Mouse (Mus musculus) adrenal gland (tissue): ENCODE results near the gene Tctex1d1.

Experiments used
- intact Hi-C: fragments of 180-260 bp; cut with DNase I; formaldehyde crosslinking; loops from one replicate; pipeline ENCODE4 v1.15.1; 2025
- long read RNA-seq, 2 experiments: library from polyadenylated mRNA; unstranded; transcript quantifications; one replicate each; pipeline ENCODE4 v2.0.0; 2020; ENCODE audit warnings: borderline replicate concordance in 1 of 2; ENCODE audit not compliant: insufficient replicate concordance in 1 of 2

The Tctex1d1 gene
- long read RNA-seq, experiment 1, result 0 reads
- long read RNA-seq, experiment 2, result 0 reads

- intact Hi-C loops, result no loop called here
Observed at GRCm38 (mm10) chr4:102978440-102978839, at the start of gene Tctex1d1. TSS of gene Tctex1d1 (plus strand) at chr4:102978606.

- intact Hi-C loops, result no loop called here
Observed at GRCm38 (mm10) chr4:102929491-102929890, 48.9 kb upstream of the Tctex1d1 start.

- intact Hi-C loops, result no loop called here
Observed at GRCm38 (mm10) chr4:102930679-102931078, 47.7 kb upstream of the Tctex1d1 start.

- intact Hi-C loops, result no loop called here
Observed at GRCm38 (mm10) chr4:102940266-102940665, 38.1 kb upstream of the Tctex1d1 start.

GRCm38 (mm10) chr4:102940738-102941137 lies 37.7 kb upstream of the Tctex1d1 start:
- intact Hi-C loops, result no loop called here

DNA sequence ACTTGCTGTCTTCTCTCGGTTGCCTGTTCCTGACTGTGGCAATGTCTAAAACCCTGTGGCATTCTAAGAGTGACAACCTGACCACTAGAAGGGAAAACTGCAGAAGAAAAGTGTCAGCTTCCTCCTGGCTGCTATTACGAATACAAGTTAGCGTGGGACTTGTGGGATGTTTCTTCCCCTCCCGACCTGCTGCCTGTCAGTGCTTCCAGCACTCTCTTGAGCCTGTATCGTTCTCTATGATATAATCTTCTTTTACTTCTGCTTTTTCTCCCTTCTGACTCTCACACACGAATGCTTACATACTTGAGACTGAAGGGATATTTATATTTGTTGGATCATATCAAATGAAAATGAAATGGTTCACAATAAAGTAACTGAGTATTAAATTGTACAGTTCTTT lies 34.1 kb upstream of the Tctex1d1 start:
- intact Hi-C loops, result no loop called here

GRCm38 (mm10) chr4:102952476-102952875 lies 25.9 kb upstream of the Tctex1d1 start:
- intact Hi-C loops, result loop anchor here (10.0 kb wide), 1 partner anchor 88 kb away; no protein-coding TSS in a partner anchor

DNA sequence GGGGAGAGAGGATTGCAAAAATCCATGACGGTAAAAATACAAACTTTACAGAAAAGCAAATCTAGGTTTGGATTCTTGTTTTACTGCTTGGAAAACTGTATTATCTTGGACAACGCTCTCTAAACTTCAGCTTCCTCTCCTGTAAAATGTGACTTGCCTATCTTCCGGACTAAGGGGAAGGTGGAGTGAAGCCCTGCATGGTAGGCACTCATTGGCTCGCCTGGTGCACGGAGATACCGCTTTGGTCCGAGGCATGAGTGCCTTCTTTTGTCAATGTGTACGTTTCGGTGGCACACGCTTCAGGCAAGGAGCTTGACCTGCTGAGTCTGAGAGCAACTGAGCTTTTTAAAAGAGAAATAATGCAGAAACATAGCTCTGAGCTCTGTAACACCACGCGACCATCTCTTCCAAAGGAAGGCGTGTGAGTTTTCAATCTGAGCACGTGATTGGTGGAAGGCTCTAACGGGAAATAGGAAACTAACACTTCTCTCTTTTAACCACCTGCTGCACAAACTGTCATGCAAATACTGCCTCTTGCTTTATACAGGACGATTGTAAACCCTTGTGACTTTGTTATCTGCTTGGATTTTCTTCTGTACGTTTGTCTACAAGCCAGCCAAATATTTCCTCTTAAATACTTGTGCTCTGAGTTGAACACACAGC lies 23.0 kb upstream of the Tctex1d1 start:
- intact Hi-C loops, result loop anchor here (10.0 kb wide), 1 partner anchor 91 kb away; no protein-coding TSS in a partner anchor

GRCm38 (mm10) chr4:102959409-102959808 lies 19.0 kb upstream of the Tctex1d1 start:
- intact Hi-C loops, result loop anchor here (10.0 kb wide), 1 partner anchor 95 kb away; no protein-coding TSS in a partner anchor

GRCm38 (mm10) chr4:102964174-102964573 lies 14.2 kb upstream of the Tctex1d1 start:
- intact Hi-C loops, result loop anchor here (10.0 kb wide), 1 partner anchor 249 kb away; no protein-coding TSS in a partner anchor

GRCm38 (mm10) chr4:102967811-102968210 lies 10.6 kb upstream of the Tctex1d1 start:
- intact Hi-C loops, result loop anchor here (10.0 kb wide), 1 partner anchor 253 kb away; no protein-coding TSS in a partner anchor

- intact Hi-C loops, result loop anchor here (10.0 kb wide), 1 partner anchor 255 kb away; no protein-coding TSS in a partner anchor
Observed at GRCm38 (mm10) chr4:102969599-102969998, 8.8 kb upstream of the Tctex1d1 start.

- intact Hi-C loops, result no loop called here
Observed at GRCm38 (mm10) chr4:102971159-102971558, 7.2 kb upstream of the Tctex1d1 start.

DNA sequence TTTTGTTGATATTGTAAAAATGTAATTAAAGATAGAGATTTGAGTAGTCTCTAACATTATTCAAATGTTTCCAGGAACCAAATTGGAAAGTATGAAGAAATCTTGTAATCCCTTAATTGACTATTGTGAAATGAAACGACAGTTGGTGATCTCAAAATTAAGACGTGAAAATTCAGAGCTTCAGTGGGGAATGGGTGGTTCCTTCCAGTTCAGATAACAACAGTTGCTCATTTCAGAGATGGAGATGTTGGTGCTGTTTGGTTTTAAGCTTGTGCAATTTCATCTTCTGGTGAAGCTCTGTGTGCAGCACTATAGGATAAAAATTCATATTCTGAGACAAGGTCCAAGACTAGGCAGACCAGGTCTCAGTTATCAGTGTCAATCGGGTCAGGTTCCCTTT lies 6.3 kb upstream of the Tctex1d1 start:
- intact Hi-C loops, result no loop called here

DNA sequence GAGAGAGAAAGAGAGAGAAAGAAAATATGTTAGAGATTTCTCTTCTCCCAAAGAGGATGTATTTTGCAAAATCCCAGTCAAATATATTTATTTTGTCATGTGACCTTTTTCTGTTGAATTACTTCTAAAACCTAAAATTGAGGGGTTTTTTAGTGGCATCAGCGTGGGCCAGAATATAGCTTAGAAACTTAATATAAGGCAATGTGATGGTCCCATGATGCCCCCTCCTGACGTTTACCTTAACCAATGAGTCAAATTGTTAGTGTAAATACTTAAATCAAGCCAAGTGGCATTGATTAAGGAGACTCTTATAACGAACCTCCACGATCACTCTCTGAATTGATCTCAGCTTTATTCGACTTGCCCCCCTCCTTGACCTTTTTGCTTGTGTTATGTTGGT lies 4.2 kb upstream of the Tctex1d1 start:
- intact Hi-C loops, result no loop called here

DNA sequence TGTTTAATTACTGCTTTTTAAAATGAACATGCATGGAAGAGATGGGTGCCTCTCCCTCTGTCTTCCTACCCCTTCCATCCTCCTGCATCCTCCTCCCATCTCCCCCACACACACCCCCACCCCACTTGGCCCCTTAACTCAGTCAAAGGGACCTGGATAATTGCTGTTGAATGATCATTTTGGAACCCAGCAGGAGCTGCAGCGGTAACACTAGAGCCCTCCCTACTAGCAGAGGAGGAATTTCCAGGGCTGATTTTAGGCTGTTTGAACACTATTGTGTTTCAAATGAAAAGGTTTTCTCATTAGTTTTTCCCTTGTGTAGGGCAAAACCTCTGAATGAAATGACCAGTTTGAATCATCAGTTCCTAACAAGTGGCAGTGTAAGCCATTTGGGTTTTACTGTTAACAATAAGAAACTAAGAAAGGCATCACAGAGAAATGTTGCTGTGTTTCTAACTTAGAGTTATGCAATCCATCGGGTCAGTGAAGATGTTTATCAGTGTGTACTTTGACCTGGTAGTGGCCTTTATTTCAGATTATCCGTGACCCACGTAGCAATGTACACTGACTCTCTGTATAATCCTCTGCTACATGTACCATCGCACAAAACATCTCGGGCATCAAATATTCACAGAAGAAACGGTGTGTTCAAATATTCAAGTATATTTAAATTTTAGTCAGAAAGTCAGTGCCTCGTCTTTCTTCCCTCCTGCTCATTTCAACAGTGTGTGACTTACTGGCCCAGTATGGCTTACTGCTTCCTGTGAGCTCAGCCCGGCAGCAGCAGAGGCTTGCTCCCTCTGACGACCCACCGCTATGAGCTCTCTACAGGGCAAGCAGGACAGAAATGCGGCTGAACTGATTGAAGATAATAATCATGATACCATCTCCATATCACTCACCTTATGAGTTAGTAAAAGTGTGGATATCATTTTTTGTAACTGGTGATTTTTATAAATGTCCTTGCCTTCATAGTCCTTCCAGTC lies 1.8 kb upstream of the Tctex1d1 start:
- intact Hi-C loops, result no loop called here

GRCm38 (mm10) chr4:102977778-102978321 lies 556 bp upstream of the Tctex1d1 start:
- intact Hi-C loops, result no loop called here

DNA sequence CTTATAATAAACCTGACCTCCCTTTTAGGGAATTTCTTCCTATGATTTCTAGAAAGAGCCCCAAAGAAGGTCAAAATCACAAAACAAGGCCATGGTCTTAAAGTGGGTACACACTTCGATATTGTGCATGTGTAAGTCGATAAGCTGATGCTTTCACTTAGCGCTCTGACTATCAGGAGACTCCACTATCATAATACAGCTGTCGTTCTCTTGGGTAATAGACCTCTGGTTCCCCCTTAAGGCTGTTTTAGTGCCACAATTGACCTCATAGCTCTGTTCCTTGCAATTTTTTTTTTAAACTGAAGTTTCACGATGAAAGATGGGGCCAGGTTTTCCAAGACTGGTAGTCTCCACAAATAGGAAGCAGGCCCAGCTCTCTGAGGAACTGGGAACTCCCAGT lies 979 bp downstream of the Tctex1d1 start:
- intact Hi-C loops, result no loop called here

DNA sequence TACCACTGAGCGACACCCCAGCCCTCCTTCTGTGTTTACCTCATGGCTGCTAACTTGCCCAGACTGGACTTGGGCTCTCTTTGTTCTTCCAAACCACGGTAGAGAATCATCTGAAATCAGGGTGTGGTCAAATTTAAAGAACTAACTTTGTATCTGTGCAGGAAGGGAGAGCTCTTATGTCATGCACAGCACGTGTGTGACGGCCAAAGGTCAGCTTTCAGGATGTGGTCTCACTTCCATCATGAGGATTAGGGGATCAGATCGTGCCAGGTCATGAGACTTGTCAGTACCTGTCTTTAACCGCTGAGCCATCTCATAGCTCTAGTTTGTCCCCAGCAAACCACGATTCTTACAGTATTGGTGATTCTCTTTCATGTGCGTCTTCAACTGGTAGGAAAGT lies 3.3 kb downstream of the Tctex1d1 start:
- intact Hi-C loops, result no loop called here

GRCm38 (mm10) chr4:102986173-102986572 lies 7.8 kb downstream of the Tctex1d1 start:
- intact Hi-C loops, result loop anchor here (5.0 kb wide), 2 partner anchors 161 to 361 kb away; no protein-coding TSS in a partner anchor

- intact Hi-C loops, result loop anchor here (5.0 kb wide), 2 partner anchors 160 to 360 kb away; no protein-coding TSS in a partner anchor
Observed at GRCm38 (mm10) chr4:102986917-102987316, 8.5 kb downstream of the Tctex1d1 start.
